Mouse (Mus musculus): ENCODE measurements around the gene Gja10. TPM values are rescaled to one million over a fixed set of nuclear protein-coding genes. Genes with fewer than 3 reads are reported as not detected.

Gene Gja10
- total RNA-seq, 1 experiment, result 0.09 TPM

- in situ Hi-C loops (cut with MboI; ENCODE audit: low sequenced_read_pairs in 2 of 2, unreplicated experiment in 2 of 2), result loop anchor here in 1 of 2 experiments (25.0 kb wide), 1 partner anchor 499 kb away; no protein-coding TSS in a partner anchor
- TF ChIP-seq HCFC1 (IDR thresholded peaks at IDR 0.05; ENCODE audit: borderline replicate concordance, insufficient read depth, low read length), result no peak
- no peak for TF ChIP-seq ZC3H11A (IDR thresholded peaks at IDR 0.05; ENCODE audit: borderline replicate concordance, low read depth, low read length)
- no peak for TF ChIP-seq CHD2 (IDR thresholded peaks at IDR 0.05; ENCODE audit: low read depth, low read length)
- TF ChIP-seq MAFK (IDR thresholded peaks at IDR 0.05; ENCODE audit: insufficient read depth, low read depth, low read length), result no peak
- TF ChIP-seq ZNF384 (IDR thresholded peaks at IDR 0.05; ENCODE audit: low read depth, low read length), result no peak
- DNase-seq (ENCODE audit: low read depth, low spot score), result no peak
- Histone ChIP-seq H3K4me1 (ENCODE audit: control insufficient read depth in 2 of 2, insufficient read depth in 2 of 2, low read length in 2 of 2, poor library complexity in 1 of 2) (no peaks in the 10 kb centered on the region), H3K9ac (ENCODE audit: insufficient read depth, low read depth, low read length, poor library complexity, severe bottlenecking) (no peak overlapping the region), H3K36me3 (ENCODE audit: control insufficient read depth, insufficient read depth, low read length, poor library complexity, severe bottlenecking) (no peaks in the 10 kb centered on the region; the same call in 1 of the 2 replicates), H3K27ac (ENCODE audit: insufficient read depth, low read depth, low read length, poor library complexity, severe bottlenecking) (no peak overlapping the region), H3K9me3 (ENCODE audit: control insufficient read depth, insufficient read depth, low read depth, low read length) (no peaks in the 10 kb centered on the region), H3K4me3 (ENCODE audit: insufficient read depth in 1 of 2, low read depth in 1 of 2, low read length in 2 of 2, poor library complexity in 1 of 2, severe bottlenecking in 1 of 2) (peak overlapping the region in 1 of 2 experiments; percentile 22; a peak in 1 of 4 replicates)
These were observed 41.6 kb downstream of the Gja10 start for GRCm38 (mm10) chr4:32560724-32561554.

DNA sequence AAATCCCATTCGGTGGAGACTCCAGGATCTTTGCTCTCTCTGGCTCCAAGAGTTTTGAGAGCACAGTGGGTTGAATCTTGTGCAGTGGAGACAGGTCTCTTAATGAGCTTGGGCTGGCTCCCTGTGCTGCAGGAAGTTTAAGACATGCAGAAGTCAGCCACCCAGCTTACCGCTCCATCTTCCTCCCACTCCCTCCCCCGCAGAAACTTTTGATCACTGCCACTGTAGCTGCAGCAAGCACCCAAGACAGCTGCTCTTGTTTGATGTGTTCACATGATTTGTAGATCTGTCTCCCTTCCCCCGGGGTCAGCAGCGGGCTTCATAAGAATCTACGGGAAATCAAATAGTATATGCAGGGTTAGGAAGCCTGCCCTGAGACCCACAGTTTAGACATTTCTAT, 42.3 kb downstream of the Gja10 start:
- TF ChIP-seq CHD2 (IDR thresholded peaks at IDR 0.05; ENCODE audit: low read depth, low read length), result no peak
- no peak for TF ChIP-seq ZNF384 (IDR thresholded peaks at IDR 0.05; ENCODE audit: low read depth, low read length)
- no peak for TF ChIP-seq ZC3H11A (IDR thresholded peaks at IDR 0.05; ENCODE audit: borderline replicate concordance, low read depth, low read length)
- no peak for TF ChIP-seq MAFK (IDR thresholded peaks at IDR 0.05; ENCODE audit: insufficient read depth, low read depth, low read length)
- no peak for TF ChIP-seq HCFC1 (IDR thresholded peaks at IDR 0.05; ENCODE audit: borderline replicate concordance, insufficient read depth, low read length)
- in situ Hi-C loops (cut with MboI; ENCODE audit: low sequenced_read_pairs in 2 of 2, unreplicated experiment in 2 of 2), result loop anchor here in 1 of 2 experiments (25.0 kb wide), 1 partner anchor 498 kb away; no protein-coding TSS in a partner anchor
- no peaks in the 10 kb centered on the region; the same call in 1 of the 2 replicates for H3K36me3 ChIP-seq (ENCODE audit: control insufficient read depth, insufficient read depth, low read length, poor library complexity, severe bottlenecking)
- H3K4me3 ChIP-seq (ENCODE audit: insufficient read depth in 1 of 2, low read depth in 1 of 2, low read length in 2 of 2, poor library complexity in 1 of 2, severe bottlenecking in 1 of 2), result no peak overlapping the region
- no peak for DNase-seq (ENCODE audit: low read depth, low spot score)
- no peak overlapping the region for H3K27ac ChIP-seq (ENCODE audit: insufficient read depth, low read depth, low read length, poor library complexity, severe bottlenecking)
- H3K9me3 ChIP-seq (ENCODE audit: control insufficient read depth, insufficient read depth, low read depth, low read length), result no peaks in the 10 kb centered on the region
- H3K9ac ChIP-seq (ENCODE audit: insufficient read depth, low read depth, low read length, poor library complexity, severe bottlenecking), result no peak overlapping the region
- no peaks in the 10 kb centered on the region for H3K4me1 ChIP-seq (ENCODE audit: control insufficient read depth in 2 of 2, insufficient read depth in 2 of 2, low read length in 2 of 2, poor library complexity in 1 of 2)

- no peak overlapping the region for H3K27ac ChIP-seq (ENCODE audit: insufficient read depth, low read depth, low read length, poor library complexity, severe bottlenecking)
- H3K4me1 ChIP-seq (ENCODE audit: control insufficient read depth in 2 of 2, insufficient read depth in 2 of 2, low read length in 2 of 2, poor library complexity in 1 of 2), result no peaks in the 10 kb centered on the region
- no peak overlapping the region for H3K9ac ChIP-seq (ENCODE audit: insufficient read depth, low read depth, low read length, poor library complexity, severe bottlenecking)
- TF ChIP-seq HCFC1 (IDR thresholded peaks at IDR 0.05; ENCODE audit: borderline replicate concordance, insufficient read depth, low read length), result no peak
- no peak for TF ChIP-seq MAFK (IDR thresholded peaks at IDR 0.05; ENCODE audit: insufficient read depth, low read depth, low read length)
- no peak for TF ChIP-seq CHD2 (IDR thresholded peaks at IDR 0.05; ENCODE audit: low read depth, low read length)
- no peak for TF ChIP-seq ZNF384 (IDR thresholded peaks at IDR 0.05; ENCODE audit: low read depth, low read length)
- TF ChIP-seq ZC3H11A (IDR thresholded peaks at IDR 0.05; ENCODE audit: borderline replicate concordance, low read depth, low read length), result no peak
- H3K4me3 ChIP-seq (ENCODE audit: insufficient read depth in 1 of 2, low read depth in 1 of 2, low read length in 2 of 2, poor library complexity in 1 of 2, severe bottlenecking in 1 of 2), result no peak overlapping the region
- no peaks in the 10 kb centered on the region for H3K36me3 ChIP-seq (ENCODE audit: control insufficient read depth, insufficient read depth, low read length, poor library complexity, severe bottlenecking)
- H3K9me3 ChIP-seq (ENCODE audit: control insufficient read depth, insufficient read depth, low read depth, low read length), result no peaks in the 10 kb centered on the region
- no peak for DNase-seq (ENCODE audit: low read depth, low spot score)
- in situ Hi-C loops (cut with MboI; ENCODE audit: low sequenced_read_pairs in 2 of 2, unreplicated experiment in 2 of 2), result loop anchor here in 1 of 2 experiments (25.0 kb wide), 1 partner anchor 493 kb away; no protein-coding TSS in a partner anchor
These were observed 47.1 kb downstream of the Gja10 start for GRCm38 (mm10) chr4:32555506-32555905.

DNA sequence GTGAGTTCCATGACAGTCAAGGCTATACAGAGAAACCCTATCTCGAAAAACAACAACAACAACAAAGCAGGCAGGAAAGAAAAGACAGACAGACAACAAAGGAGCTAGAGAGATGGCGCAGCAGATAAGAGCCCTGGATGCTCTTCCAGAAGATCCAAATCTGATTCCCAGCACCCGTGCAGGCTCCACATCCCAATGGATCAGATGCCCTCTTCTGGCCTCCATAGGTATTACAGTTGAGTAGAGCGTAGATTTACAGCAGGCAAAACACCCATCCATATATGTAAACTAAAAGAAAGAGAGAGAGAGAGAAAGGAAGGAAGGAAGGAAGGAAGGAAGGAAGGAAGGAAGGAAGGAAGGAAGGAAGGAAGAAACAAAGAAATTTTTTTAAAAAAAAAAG, 51.2 kb downstream of the Gja10 start:
- DNase-seq (ENCODE audit: low read depth, low spot score), result peak; percentile 65
- Histone ChIP-seq H3K27ac (ENCODE audit: insufficient read depth, low read depth, low read length, poor library complexity, severe bottlenecking) (no peak overlapping the region), H3K36me3 (ENCODE audit: control insufficient read depth, insufficient read depth, low read length, poor library complexity, severe bottlenecking) (no peaks in the 10 kb centered on the region), H3K4me1 (ENCODE audit: control insufficient read depth in 2 of 2, insufficient read depth in 2 of 2, low read length in 2 of 2, poor library complexity in 1 of 2) (no peaks in the 10 kb centered on the region), H3K9ac (ENCODE audit: insufficient read depth, low read depth, low read length, poor library complexity, severe bottlenecking) (no peak overlapping the region), H3K9me3 (ENCODE audit: control insufficient read depth, insufficient read depth, low read depth, low read length) (no peaks in the 10 kb centered on the region), H3K4me3 (ENCODE audit: insufficient read depth in 1 of 2, low read depth in 1 of 2, low read length in 2 of 2, poor library complexity in 1 of 2, severe bottlenecking in 1 of 2) (no peak overlapping the region)
- in situ Hi-C loops (cut with MboI; ENCODE audit: low sequenced_read_pairs in 2 of 2, unreplicated experiment in 2 of 2), result loop anchor here in 1 of 2 experiments (25.0 kb wide), 1 partner anchor 489 kb away; no protein-coding TSS in a partner anchor
- TF ChIP-seq ZC3H11A (IDR thresholded peaks at IDR 0.05; ENCODE audit: borderline replicate concordance, low read depth, low read length), result peak; percentile 74; the same call in 1 of the 2 replicates
- no peak for TF ChIP-seq HCFC1 (IDR thresholded peaks at IDR 0.05; ENCODE audit: borderline replicate concordance, insufficient read depth, low read length)
- no peak for TF ChIP-seq MAFK (IDR thresholded peaks at IDR 0.05; ENCODE audit: insufficient read depth, low read depth, low read length)
- no peak for TF ChIP-seq CHD2 (IDR thresholded peaks at IDR 0.05; ENCODE audit: low read depth, low read length)
